Mouse (Mus musculus) testis, adult 2 months (tissue): ENCODE results near the gene Spib.

Experiments
- CTCF ChIP-seq: fragments of 200-500 bp; IDR thresholded peaks from 2 replicates; pipeline ENCODE4 v1.5.1; 2012; ENCODE audit warnings: low read depth, mild to moderate bottlenecking, inconsistent platforms, low read length, moderate library complexity; ENCODE audit not compliant: control insufficient read depth, insufficient read depth, insufficient replicate concordance
- POLR2A ChIP-seq: fragments of 200-500 bp; IDR thresholded peaks from 2 replicates; pipeline ENCODE4 v1.6.1; 2012; ENCODE audit warnings: low read depth, mild to moderate bottlenecking, inconsistent platforms, low read length, moderate library complexity; ENCODE audit not compliant: control insufficient read depth

GRCm38 (mm10) chr7:44547041-44547440 lies 15.2 kb upstream of the Spib start:
- TF ChIP-seq POLR2A (no peak), CTCF (no peak)
